Mouse (Mus musculus) Muller cell, postnatal 12 days (primary cell): ENCODE measurements around the gene Tomm40.

Experiments used
- DNase-seq: peaks from one replicate; pipeline ENCODE4 v3.0.0-alpha.2; 2015; ENCODE audit errors: inconsistent ontology term

The Tomm40 gene

GRCm38 (mm10) chr7:19705271-19705670 lies 10.0 kb downstream of the Tomm40 start:
- DNase-seq, result no peak

- DNase-seq, result no peak
Measured at GRCm38 (mm10) chr7:19704475-19704874, 10.8 kb downstream of the Tomm40 start.

DNA sequence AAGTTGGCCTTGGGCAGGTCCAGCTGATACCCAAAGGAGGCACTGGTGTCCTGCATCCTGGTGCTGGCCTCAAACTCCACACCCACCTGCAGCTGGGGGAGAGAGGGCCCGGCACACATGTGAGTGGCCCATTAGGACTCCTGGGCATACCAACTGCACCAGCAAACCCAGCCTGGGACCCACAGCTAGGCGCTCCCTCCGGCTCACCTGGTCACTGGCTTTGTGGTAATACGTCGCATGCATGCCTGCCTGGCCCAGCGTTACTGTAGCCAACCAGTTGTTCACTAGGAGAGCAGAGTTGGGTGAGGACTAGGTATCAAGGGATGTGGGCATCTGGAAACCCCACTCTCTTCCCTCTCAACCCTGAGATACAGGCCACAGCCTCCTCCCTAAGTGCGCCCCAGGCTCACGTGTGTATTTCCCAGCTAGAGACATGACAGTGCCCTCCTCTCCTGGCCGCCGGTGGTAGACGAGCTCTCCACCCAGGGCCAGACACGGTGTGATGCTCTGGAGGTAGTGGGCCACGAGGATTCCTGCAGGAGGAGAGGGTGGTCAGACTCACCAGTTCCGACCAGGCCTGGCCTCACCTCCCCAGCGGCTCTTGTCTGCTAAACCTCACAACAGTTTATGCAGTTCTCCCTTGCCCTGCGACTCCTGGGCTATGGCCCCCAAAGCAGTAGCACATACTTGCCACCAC lies 12.2 kb downstream of the Tomm40 start:
- DNase-seq, result no peak

GRCm38 (mm10) chr7:19701069-19701761 lies 14.0 kb downstream of the Tomm40 start:
- DNase-seq, result peak; percentile 69

GRCm38 (mm10) chr7:19700299-19701068 lies 14.8 kb downstream of the Tomm40 start:
- DNase-seq, result no peak

DNA sequence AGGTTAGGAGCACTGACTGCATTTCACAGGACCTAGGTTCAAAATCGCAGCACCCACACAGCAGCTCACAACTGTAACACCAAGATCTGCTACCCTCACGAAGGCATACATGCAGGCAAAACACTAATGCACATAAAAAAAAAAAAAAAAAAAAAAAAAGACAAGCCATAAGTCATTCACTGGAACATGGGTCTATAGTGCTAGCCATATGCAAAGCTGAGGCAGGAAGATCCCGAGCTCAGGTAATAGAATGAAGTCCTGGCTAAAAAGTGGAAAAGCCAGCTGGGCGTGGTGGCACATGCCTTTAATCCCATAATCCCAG lies 15.4 kb downstream of the Tomm40 start:
- no peak for DNase-seq

DNA sequence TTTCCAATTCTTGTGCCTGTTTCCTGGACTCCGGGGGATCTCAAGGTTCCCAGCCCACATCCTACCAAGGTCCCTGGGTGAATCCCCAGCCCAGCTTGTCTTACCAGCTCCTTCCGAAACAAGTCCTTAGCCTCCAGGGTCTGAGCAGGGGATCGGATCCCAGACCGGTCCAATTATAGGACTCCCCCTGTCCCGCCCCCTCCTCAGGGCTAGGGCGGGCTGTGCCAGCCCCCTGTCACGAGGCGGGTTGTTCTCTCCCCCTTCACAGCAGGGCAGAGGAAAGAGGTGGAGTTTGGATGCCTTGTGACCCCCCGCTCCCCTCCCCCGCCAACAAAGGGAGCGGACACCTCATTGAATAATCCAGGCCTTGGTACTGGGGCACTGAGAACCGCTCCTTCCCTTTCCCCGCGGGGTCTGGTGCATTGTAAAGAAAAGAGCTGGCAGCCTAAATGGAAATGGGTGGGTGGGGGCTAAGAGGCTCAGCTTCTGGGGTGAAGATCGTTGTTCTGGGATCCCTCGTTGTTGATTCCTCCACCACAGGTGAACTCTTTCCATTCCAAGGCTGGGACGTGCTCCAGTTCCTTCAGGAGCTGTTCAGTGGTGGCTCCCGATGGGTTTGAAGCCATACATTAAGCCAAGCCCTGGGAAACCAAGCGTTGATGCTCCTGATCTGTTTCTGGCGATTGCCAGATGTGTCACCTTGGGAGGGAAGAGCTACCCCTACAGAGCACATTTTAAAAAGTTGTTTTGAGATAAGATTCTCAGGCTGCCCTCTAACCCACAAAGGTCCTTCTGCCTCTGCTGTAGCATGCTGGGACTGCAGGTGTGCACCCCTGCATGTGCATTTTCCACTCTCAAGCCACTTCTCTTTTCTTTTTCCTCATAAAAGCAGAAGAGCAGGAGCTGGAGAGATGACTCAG lies 16.1 kb downstream of the Tomm40 start, which contains the start of gene Apoe:
Apoe (minus strand) TSS at position 282 of the 920 bp plus-strand sequence.
- peak; percentile 83 for DNase-seq

DNA sequence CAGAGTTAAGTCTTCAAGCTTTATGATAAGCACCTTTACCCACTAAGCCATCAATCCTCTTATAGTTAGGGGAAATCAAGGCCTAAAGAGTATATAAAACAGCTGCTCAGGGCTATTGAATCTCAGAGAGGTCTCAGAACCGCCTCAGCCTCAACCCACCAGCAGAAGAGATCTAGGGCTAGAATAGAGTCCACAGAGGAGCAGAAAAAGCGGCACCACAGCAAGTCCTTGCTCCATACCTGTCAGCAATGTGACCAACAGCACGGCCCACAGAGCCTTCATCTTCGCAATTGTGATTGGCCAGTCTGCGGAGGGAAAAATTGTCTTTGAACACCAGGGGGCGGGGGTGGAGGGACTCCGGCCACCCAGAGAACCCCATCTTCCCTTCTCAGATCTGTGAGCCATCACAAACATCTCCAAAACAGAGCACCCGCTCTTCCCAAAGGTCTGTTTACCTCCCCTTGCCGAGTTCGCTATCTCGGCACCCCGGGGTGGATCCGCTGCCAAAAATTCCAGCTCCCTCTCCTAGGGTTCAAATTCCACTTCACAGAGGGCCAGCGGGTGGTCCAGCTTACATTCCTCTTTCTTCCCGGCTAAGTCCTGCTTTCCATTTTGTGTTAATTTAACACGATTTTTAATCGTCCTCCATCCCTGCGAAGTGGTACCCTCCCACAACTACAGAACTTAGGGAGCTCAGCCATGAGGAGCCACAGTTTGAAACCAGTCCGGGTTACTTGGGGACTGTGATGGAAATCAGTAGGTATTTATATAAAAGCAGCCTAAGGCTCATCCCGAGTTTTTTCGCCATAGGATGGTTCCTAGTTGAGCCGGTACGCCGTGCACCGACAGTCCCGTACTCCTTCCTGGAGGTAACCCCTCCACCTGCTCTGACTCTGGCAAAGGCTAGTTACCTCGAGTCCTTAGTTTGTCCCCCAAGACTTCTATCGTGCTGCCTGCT lies 17.0 kb downstream of the Tomm40 start:
- DNase-seq, result peak; percentile 75

GRCm38 (mm10) chr7:19696336-19696873 lies 18.8 kb downstream of the Tomm40 start:
- no peak for DNase-seq

- DNase-seq, result no peak
Measured at GRCm38 (mm10) chr7:19695881-19696280, 19.4 kb downstream of the Tomm40 start.

DNA sequence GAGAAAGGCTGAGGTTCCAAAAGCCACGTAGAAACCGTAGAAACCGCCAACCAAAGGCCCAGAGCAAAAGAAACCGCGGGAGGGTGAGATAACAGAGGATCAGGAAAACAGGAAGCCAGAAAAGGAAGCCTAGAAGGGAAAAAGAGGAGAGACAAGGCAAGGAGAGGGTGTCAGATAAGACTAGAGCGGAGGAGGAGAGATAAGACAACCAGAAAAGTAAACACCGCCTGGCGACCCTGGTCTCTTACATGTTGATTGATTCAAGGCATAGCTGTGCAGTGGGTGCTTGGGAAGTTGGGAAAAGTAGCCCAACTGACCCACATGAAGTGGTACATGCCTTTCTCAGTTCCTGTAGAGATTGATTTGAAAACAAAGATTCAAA lies 20.0 kb downstream of the Tomm40 start:
- DNase-seq, result no peak

DNA sequence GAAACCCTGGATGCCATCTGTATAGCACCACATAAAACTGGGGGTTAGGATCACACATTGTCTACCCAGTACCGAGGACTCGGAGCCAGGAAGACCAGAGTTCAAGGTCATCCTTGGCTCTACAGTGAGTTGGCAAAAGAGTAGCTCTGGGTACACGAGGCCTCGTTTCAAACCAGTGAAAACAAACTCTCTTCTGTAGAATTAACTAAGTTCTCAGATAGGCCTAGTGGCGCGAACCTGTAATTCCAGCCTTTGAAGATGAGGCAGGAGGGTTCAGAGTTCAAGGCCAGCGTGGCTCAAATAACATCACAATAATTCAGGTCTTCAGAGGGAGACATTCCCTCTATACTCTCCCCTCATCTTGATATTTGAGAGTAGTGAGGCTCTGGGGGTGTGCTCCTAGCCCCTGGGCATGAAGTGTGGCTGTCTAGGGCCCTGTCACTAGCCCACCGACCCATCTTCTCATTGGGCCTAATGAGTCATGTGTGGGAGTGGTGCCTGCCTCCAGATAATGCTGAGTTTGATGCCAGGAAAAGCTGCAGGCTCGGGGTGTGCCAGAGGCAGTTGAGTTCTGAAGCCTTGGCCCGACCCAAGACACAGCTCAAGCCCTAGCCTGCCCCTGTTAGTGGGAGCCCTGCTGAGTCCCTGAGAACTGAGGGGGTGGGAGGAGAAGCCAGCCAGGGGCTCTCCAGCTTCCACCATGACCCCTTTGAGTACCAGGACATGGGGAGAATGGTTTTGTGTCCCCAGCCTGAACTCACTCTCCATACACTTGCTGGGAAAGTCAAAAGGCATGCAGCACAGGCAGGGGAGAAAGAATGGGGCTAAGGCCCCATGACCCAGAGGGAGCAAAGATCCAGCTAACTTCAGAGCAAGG lies 20.7 kb downstream of the Tomm40 start:
- DNase-seq, result no peak

DNA sequence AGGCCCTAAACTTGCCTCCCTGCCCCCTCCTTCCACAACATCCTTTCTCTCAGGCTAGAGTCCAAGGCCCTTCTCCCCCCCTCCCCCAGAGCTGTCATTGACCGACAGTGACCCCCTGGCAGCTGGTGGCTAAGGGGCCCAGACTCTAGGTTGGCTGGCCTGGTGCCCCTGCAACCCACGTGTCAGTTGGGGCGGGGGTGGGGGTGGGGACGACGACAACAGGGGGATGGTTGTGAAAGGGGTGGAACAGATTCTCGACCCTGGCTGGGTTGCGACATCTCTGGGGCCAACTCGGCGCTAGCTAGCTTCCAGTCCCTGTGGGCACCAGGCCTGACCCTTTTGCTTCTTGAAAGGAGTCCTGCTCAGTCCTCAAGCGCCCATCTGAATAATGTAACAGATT lies 21.8 kb downstream of the Tomm40 start:
- peak; percentile 65 for DNase-seq

DNA sequence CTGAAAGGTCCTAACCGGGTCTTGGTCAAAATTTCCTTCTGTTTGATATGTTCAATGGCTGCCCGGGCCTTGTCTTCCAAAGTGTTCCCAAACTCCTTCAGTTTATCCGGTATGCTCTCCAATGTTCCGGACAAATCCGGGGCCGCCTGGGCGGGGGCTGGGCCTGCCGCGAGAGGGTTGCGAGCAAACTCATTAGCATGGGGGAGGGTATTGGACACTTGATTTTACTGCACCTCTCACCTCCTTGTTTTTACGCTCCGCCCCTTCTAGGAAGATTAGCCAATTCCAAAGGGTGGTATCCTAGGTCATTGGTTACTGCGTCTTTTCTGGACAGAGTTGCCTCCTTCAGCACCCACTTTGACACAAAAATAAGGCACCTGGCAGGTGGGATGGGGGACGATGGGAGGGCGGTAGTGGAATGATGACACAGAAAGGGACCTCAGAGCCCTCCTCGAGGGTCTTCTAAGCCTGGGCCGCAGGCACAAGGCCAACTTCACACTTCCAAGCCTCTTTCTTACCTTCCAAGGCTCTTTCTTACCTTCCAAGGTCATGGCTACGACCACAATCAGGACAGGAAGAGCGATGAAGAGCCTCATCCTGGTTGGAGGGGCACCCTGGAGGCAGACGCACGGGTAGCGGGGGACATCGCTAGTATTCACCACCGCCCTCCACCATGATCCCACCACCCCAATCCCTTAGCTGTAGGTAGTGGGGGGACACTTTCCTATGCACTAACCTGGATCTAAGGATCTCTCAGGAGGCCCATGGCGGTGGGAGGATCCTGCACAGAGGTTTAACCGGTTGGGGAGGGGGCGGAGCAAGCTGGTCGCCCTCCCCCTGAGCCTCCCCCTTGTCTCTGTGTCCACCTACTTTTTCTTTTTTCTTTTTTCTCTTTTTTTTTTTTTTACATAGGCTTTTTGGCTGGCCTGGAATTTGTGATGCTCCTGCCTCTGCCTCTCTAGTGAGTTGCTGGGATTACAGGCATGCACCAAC lies 23.1 kb downstream of the Tomm40 start, which contains the start of gene Apoc1:
Apoc1 (minus strand) TSS at position 788 of the 993 bp plus-strand sequence.
- no peak for DNase-seq

DNA sequence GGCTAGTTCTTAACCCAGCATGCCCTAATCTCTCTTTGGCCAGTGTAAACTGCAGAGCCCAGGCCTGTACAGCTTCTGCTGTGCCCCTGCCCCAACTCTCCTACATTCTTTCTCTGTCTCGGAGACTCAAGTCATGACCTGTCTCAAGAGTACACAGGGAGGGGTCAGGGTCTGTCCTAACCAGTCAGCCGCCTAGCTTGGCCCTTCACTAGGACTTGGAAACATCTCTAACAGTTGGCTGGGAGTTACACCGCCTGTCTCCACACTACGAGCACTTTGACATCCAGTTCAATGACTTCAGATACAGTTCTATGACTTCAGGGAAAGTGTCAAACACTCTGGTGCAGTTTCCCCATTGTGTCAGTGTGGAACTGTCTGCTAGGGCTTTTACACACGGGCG lies 23.8 kb downstream of the Tomm40 start:
- no peak for DNase-seq

DNA sequence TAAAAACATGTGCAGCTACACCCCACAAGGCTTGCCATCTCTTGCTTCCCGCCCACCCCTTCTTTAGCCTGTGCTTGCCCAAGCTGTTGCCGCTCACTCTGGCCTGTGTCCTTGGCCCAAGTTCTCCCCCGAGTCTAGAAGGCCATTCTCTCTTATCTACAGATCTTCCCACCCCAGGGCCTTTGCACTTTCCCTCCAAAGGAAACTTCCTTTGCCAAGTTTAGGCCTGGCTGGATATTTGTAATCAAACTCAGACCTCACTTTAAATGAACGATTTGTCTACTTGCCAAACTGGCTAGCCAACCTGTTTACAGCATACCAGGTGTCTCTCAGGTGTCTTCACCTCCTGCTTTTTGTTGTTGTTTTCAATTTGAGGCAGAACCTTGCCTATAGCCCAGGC lies 24.4 kb downstream of the Tomm40 start:
- DNase-seq, result no peak

- DNase-seq, result no peak
Measured at GRCm38 (mm10) chr7:19688611-19689010, 26.6 kb downstream of the Tomm40 start.

DNA sequence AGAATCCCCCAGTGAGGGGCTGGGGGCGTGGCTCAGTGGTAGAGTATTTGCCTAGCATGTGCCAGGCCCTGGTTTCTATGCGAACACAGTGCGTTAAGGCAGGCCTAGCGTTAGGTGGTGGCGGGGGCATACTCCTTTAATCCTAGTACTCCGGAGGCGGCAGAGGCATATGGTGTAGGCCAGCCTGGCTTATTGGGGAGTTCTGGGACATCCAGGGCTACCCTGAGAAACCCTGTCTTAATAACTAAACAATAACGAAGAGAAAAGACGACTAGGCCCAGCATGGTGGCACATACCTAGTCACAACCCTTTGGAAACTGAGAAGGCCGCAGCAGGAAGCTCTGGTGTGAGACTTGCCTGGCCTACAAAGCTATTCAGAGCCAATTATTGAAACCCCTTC lies 27.1 kb downstream of the Tomm40 start:
- no peak for DNase-seq
